Mouse (Mus musculus) ES-Bruce4 (cell line): ENCODE measurements at regions not wholly inside any gene's neighbourhood (a gene's known extent, or its start where the extent isn't known, plus 50 kb on each side); places are given as distances from the start of the nearest gene placed in this dataset.

Experiments used
- CTCF ChIP-seq: IDR thresholded peaks from one replicate; pipeline ENCODE4 v1.8.1; 2011; ENCODE audit warnings: low read depth, low read length
- EP300 ChIP-seq: IDR thresholded peaks from 2 replicates; pipeline ENCODE4 v1.6.1; 2011; ENCODE audit warnings: low read depth, low read length; ENCODE audit not compliant: insufficient read depth

- TF ChIP-seq EP300 (no peak), CTCF (no peak)
Measured at GRCm38 (mm10) chr8:92176101-92176500, 181.3 kb upstream of the Irx5 start.
